Mouse (Mus musculus): ENCODE results near the gene Col6a5. TPM values are rescaled to one million over a fixed set of nuclear protein-coding genes. Genes with fewer than 3 reads are reported as not detected.

The Col6a5 gene
- polyA plus RNA-seq, 1 experiment from 2014 or later: 0.18 TPM

Other genes starting within 250 kb of the Col6a5 start
- 0.08 and 0.09 TPM in 2 replicates for gene Col6a6, start 132.5 kb downstream of the Col6a5 start, polyA plus RNA-seq (2014; fragmentation: Nextera tagmentation; extraction: Ambion mirVana)
- gene Col6a4, start 136.1 kb upstream of the Col6a5 start, polyA plus RNA-seq (2014; fragmentation: Nextera tagmentation; extraction: Ambion mirVana): 0.38 and 0.81 TPM in 2 replicates
- 4.6 and 6.8 TPM in 2 replicates for gene Glyctk, start 197.5 kb upstream of the Col6a5 start, polyA plus RNA-seq (2014; fragmentation: Nextera tagmentation; extraction: Ambion mirVana)
- gene Wdr82, start 210.3 kb upstream of the Col6a5 start, polyA plus RNA-seq (2014; fragmentation: Nextera tagmentation; extraction: Ambion mirVana): 54.0 and 75.3 TPM in 2 replicates
- 11.3 and 13.1 TPM in 2 replicates for gene Ppm1m, start 239.1 kb upstream of the Col6a5 start, polyA plus RNA-seq (2014; fragmentation: Nextera tagmentation; extraction: Ambion mirVana)
- 46.4 and 55.4 TPM in 2 replicates for gene Twf2, start 242.5 kb upstream of the Col6a5 start, polyA plus RNA-seq (2014; fragmentation: Nextera tagmentation; extraction: Ambion mirVana)

All from midbrain, embryonic 14.5 days (tissue).